Mouse (Mus musculus) brain, embryonic 14.5 days (tissue): ENCODE measurements at regions not wholly inside any gene's neighbourhood (a gene's known extent, or its start where the extent isn't known, plus 50 kb on each side); places are given as distances from the start of the nearest gene placed in this dataset.

Source experiments
- CTCF ChIP-seq: fragments of 200-500 bp; IDR thresholded peaks from 2 replicates; pipeline ENCODE4 v1.5.1; 2012; ENCODE audit warnings: inconsistent platforms, mild to moderate bottlenecking, moderate library complexity, borderline replicate concordance; ENCODE audit not compliant: insufficient read depth, insufficient read length; ENCODE audit errors: extremely low read depth
- POLR2A ChIP-seq: fragments of 200-500 bp; IDR thresholded peaks from 2 replicates; pipeline ENCODE4 v1.6.1; 2012; ENCODE audit warnings: mild to moderate bottlenecking, inconsistent platforms, borderline replicate concordance; ENCODE audit not compliant: poor library complexity, insufficient read depth, insufficient read length, severe bottlenecking; ENCODE audit errors: extremely low read depth

DNA sequence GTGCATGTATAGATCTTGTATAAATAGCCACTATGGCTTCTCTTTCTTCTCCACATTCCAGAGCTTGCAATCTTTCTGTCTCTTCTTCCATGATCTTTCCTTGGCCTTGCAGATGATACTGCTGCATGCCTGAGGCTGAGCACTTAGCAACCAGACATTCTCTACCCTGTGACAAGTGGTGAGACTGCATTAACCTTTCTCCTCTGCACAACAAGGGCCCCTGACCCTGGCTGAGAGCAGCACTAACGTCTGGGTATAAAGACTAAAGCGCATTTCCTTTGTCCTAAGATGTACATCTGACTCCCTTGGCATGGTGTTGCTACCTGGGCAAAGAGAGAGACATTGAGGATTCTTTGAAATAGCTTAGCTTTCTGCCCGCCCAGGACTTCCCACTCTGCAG, 590.8 kb upstream of the Adgrl2 start:
- no peak for TF ChIP-seq CTCF
- no peak for TF ChIP-seq POLR2A
